Mouse (Mus musculus): Measurements from ENCODE around the gene Cox15. TPM values are rescaled to one million over a fixed set of nuclear protein-coding genes. Genes with fewer than 3 reads are reported as not detected.

The Cox15 gene
- total and polyA plus RNA-seq, 3 experiments: 22.5 to 27.0 (median 25.0) TPM

DNA sequence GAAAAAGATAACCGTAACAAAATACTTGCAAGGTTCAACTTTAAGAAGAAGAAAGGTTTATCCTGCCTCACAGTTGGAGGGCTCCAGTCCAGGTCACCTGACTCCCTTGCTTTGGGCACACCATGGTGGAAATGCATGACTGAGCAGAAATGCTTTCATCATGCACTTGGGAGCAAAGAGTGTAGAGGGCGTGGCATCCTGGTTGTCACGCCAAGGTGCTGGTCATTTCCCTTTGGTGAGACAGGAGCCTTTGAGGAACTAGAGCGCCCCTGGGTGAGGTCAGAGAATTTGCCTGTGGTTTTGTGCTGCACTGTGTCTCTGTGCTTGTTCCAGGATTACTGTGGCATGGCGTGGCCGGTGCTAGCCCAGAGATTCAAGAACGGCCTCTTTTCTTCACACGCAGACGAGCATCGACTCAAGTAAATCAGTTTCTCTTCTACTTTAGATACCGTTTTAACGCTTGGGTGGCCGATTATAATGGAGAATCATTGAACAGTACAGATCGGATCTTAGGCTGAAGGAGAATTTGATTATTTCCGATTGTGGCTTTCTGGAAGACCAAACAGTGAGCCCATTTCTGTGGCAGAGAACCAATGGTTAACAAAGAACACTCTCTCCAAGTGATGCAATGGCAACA is 26.2 kb downstream of the Cox15 start:
- no peaks in the 10 kb centered on the region for H3K4me1 ChIP-seq (ENCODE audit: control insufficient read depth, insufficient read depth, low read length)
- no peak overlapping the region for H3K4me3 ChIP-seq
- 90% methylated on average over 15 of the region's 15 CpGs for WGBS
- no peak for DNase-seq
- no peak for TF ChIP-seq EP300 (IDR thresholded peaks at IDR 0.05; ENCODE audit: insufficient read depth, low read depth, low read length)
- no peak for TF ChIP-seq POLR2A (IDR thresholded peaks at IDR 0.05; ENCODE audit: insufficient read depth, low read depth, low read length)
- no peak for TF ChIP-seq CTCF (IDR thresholded peaks at IDR 0.05)
- no peak overlapping the region for H3K9ac ChIP-seq (ENCODE audit: low read depth, low read length)
- H3K79me2 ChIP-seq (replicated peaks; ENCODE audit: control insufficient read depth, insufficient read depth, low read length): no peaks in the 10 kb centered on the region
- intact Hi-C loops (cut with DNase I): no loop called here
- no peaks in the 10 kb centered on the region for H3K27me3 ChIP-seq (ENCODE audit: control insufficient read depth, insufficient read depth, low read length)
- no peak overlapping the region for H3K27ac ChIP-seq
- H3K36me3 ChIP-seq (ENCODE audit: control insufficient read depth, insufficient read depth, low read length): no peaks in the 10 kb centered on the region

GRCm38 (mm10) chr19:43724821-43725220 is 28.0 kb downstream of the Cox15 start:
- Histone ChIP-seq H3K79me2 (replicated peaks; ENCODE audit: control insufficient read depth, insufficient read depth, low read length) (no peaks in the 10 kb centered on the region), H3K9ac (ENCODE audit: low read depth, low read length) (no peak overlapping the region), H3K27ac (no peak overlapping the region), H3K36me3 (ENCODE audit: control insufficient read depth, insufficient read depth, low read length) (no peaks in the 10 kb centered on the region), H3K4me3 (no peak overlapping the region), H3K4me1 (ENCODE audit: control insufficient read depth, insufficient read depth, low read length) (no peaks in the 10 kb centered on the region), H3K27me3 (ENCODE audit: control insufficient read depth, insufficient read depth, low read length) (no peaks in the 10 kb centered on the region)
- no peak for DNase-seq
- TF ChIP-seq EP300 (IDR thresholded peaks at IDR 0.05; ENCODE audit: insufficient read depth, low read depth, low read length): no peak
- no peak for TF ChIP-seq POLR2A (IDR thresholded peaks at IDR 0.05; ENCODE audit: insufficient read depth, low read depth, low read length)
- TF ChIP-seq CTCF (IDR thresholded peaks at IDR 0.05): no peak
- intact Hi-C loops (cut with DNase I): no loop called here
- WGBS: 90% methylated on average over 7 of the region's 7 CpGs

DNA sequence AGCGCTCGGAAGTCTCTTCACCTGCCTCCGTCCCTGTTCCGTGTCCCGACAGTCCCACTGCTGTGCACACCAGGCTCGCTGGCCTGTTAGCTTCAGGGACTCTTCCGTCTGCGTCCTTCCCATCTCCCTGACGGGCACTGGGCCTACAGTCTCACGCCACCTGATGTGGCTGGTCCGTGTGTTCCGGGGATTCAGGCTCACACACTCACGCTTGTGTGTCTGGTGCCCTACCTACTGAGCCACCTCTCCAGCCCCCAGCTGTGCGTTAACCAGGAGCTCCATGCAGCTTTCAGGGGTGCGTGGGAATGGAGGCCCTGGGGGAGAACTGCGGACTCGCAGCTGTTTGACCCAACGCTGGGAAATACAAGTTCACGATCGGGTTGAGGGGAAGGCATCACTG is 28.6 kb downstream of the Cox15 start:
- no peaks in the 10 kb centered on the region for H3K36me3 ChIP-seq (ENCODE audit: control insufficient read depth, insufficient read depth, low read length)
- no peak overlapping the region for H3K9ac ChIP-seq (ENCODE audit: low read depth, low read length)
- no peak for TF ChIP-seq POLR2A (IDR thresholded peaks at IDR 0.05; ENCODE audit: insufficient read depth, low read depth, low read length)
- TF ChIP-seq EP300 (IDR thresholded peaks at IDR 0.05; ENCODE audit: insufficient read depth, low read depth, low read length): no peak
- TF ChIP-seq CTCF (IDR thresholded peaks at IDR 0.05): no peak

DNA sequence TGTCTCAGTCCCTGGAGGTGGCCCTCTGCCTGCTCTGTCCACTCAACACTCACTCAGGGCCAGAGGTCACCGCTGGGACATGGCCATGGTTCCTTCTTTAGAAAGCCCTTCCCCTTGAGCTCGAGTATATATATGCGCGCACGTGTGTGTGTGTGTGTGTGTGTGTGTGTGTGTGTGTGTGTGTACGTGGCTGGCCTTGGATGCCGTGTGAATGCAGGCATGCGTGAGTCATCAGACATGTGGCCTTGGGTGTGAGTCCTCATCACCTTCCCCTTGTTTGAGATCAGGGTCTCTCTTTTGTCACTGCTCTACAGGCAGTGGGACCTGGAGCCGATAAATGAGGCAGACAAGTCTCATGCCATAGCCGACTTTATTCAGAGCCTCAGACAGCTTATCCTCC is 29.3 kb downstream of the Cox15 start:
- H3K27me3 ChIP-seq (ENCODE audit: control insufficient read depth, insufficient read depth, low read length): no peaks in the 10 kb centered on the region
- WGBS: 80% methylated on average over 10 of the region's 10 CpGs
- intact Hi-C loops (cut with DNase I): no loop called here

More for the DNA sequence above, 28.6 kb downstream of the Cox15 start:
- no peaks in the 10 kb centered on the region for H3K27me3 ChIP-seq (ENCODE audit: control insufficient read depth, insufficient read depth, low read length)
- no peak overlapping the region for H3K4me3 ChIP-seq
- WGBS: 96% methylated on average over 20 of the region's 20 CpGs
- DNase-seq: no peak
- H3K4me1 ChIP-seq (ENCODE audit: control insufficient read depth, insufficient read depth, low read length): no peaks in the 10 kb centered on the region
- H3K79me2 ChIP-seq (replicated peaks; ENCODE audit: control insufficient read depth, insufficient read depth, low read length): no peaks in the 10 kb centered on the region
- H3K27ac ChIP-seq: no peak overlapping the region
- intact Hi-C loops (cut with DNase I): no loop called here

GRCm38 (mm10) chr19:43722891-43723290 is 29.9 kb downstream of the Cox15 start:
- no peak overlapping the region for H3K4me3 ChIP-seq
- no peak overlapping the region for H3K9ac ChIP-seq (ENCODE audit: low read depth, low read length)

More for the DNA sequence above, 29.3 kb downstream of the Cox15 start:
- DNase-seq: no peak
- TF ChIP-seq EP300 (IDR thresholded peaks at IDR 0.05; ENCODE audit: insufficient read depth, low read depth, low read length) (no peak), POLR2A (IDR thresholded peaks at IDR 0.05; ENCODE audit: insufficient read depth, low read depth, low read length) (no peak), CTCF (IDR thresholded peaks at IDR 0.05) (no peak)
- Histone ChIP-seq H3K4me1 (ENCODE audit: control insufficient read depth, insufficient read depth, low read length) (no peaks in the 10 kb centered on the region), H3K79me2 (replicated peaks; ENCODE audit: control insufficient read depth, insufficient read depth, low read length) (no peaks in the 10 kb centered on the region), H3K9ac (ENCODE audit: low read depth, low read length) (no peak overlapping the region), H3K27ac (no peak overlapping the region), H3K36me3 (ENCODE audit: control insufficient read depth, insufficient read depth, low read length) (no peaks in the 10 kb centered on the region), H3K4me3 (no peak overlapping the region)

GRCm38 (mm10) chr19:43720061-43720460 is 32.7 kb downstream of the Cox15 start:
- Histone ChIP-seq H3K9ac (ENCODE audit: low read depth, low read length) (no peak overlapping the region), H3K4me1 (ENCODE audit: control insufficient read depth, insufficient read depth, low read length) (no peaks in the 10 kb centered on the region), H3K79me2 (replicated peaks; ENCODE audit: control insufficient read depth, insufficient read depth, low read length) (no peaks in the 10 kb centered on the region), H3K36me3 (ENCODE audit: control insufficient read depth, insufficient read depth, low read length) (no peaks in the 10 kb centered on the region), H3K27me3 (ENCODE audit: control insufficient read depth, insufficient read depth, low read length) (no peaks in the 10 kb centered on the region), H3K4me3 (no peak overlapping the region), H3K27ac (no peak overlapping the region)
- no peak for DNase-seq
- TF ChIP-seq CTCF (IDR thresholded peaks at IDR 0.05): no peak
- intact Hi-C loops (cut with DNase I): no loop called here
- 91% methylated on average over 11 of the region's 11 CpGs for WGBS

More at GRCm38 (mm10) chr19:43722891-43723290, 29.9 kb downstream of the Cox15 start:
- no peaks in the 10 kb centered on the region for H3K36me3 ChIP-seq (ENCODE audit: control insufficient read depth, insufficient read depth, low read length)
- no peak overlapping the region for H3K27ac ChIP-seq
- TF ChIP-seq POLR2A (IDR thresholded peaks at IDR 0.05; ENCODE audit: insufficient read depth, low read depth, low read length) (no peak), EP300 (IDR thresholded peaks at IDR 0.05; ENCODE audit: insufficient read depth, low read depth, low read length) (no peak), CTCF (IDR thresholded peaks at IDR 0.05) (no peak)
- H3K4me1 ChIP-seq (ENCODE audit: control insufficient read depth, insufficient read depth, low read length): no peaks in the 10 kb centered on the region
- DNase-seq: no peak
- no peaks in the 10 kb centered on the region for H3K27me3 ChIP-seq (ENCODE audit: control insufficient read depth, insufficient read depth, low read length)
- no peaks in the 10 kb centered on the region for H3K79me2 ChIP-seq (replicated peaks; ENCODE audit: control insufficient read depth, insufficient read depth, low read length)
- intact Hi-C loops (cut with DNase I): no loop called here
- WGBS: 77% methylated on average over 8 of the region's 8 CpGs
